Mouse (Mus musculus) limb, embryonic 14.5 days (tissue): ENCODE results near the gene Uck1. TPM values are rescaled to one million over a fixed set of nuclear protein-coding genes. Genes with fewer than 3 reads are reported as not detected.

Source experiments
- ATAC-seq: fragments of 200-750 bp; cut with Nextera tagmentation; 2 replicates; pipeline ENCODE4 v1.8.0; 2017; ENCODE audit warnings: low read depth, moderate number of reproducible peaks, moderate TSS enrichment; ENCODE audit not compliant: low FRiP score
- DNase-seq: peaks from one replicate; pipeline ENCODE4 v3.0.0-alpha.2; 2015; ENCODE audit warnings: low spot score
- H3K27ac ChIP-seq: fragments of 300-500 bp; sonication (generic); replicated peaks from 2 replicates; pipeline ENCODE4 v1.5.1; 2014; ENCODE audit warnings: low read depth, mild to moderate bottlenecking, low read length, moderate library complexity, mixed read lengths
- H3K27me3 ChIP-seq: fragments of 300-500 bp; sonication (generic); 2 replicates; pipeline ENCODE4 v1.6.1; 2014; ENCODE audit warnings: low read length, mixed read lengths; ENCODE audit not compliant: control insufficient read depth, insufficient read depth
- H3K36me3 ChIP-seq: fragments of 300-500 bp; sonication (generic); 2 replicates; pipeline ENCODE4 v1.6.1; 2014; ENCODE audit warnings: mild to moderate bottlenecking, low read length, moderate library complexity, mixed read lengths; ENCODE audit not compliant: control insufficient read depth, insufficient read depth
- H3K4me1 ChIP-seq: fragments of 300-500 bp; sonication (generic); 2 replicates; pipeline ENCODE4 v1.6.1; 2014; ENCODE audit warnings: antibody characterized with exemption, low read length, mixed read lengths; ENCODE audit not compliant: control insufficient read depth, insufficient read depth
- H3K4me2 ChIP-seq: fragments of 300-500 bp; sonication (generic); replicated peaks from 2 replicates; pipeline ENCODE4 v1.6.1; 2014; ENCODE audit warnings: low read depth, mild to moderate bottlenecking, low read length, moderate library complexity; ENCODE audit not compliant: severe bottlenecking
- H3K4me3 ChIP-seq: fragments of 300-500 bp; sonication (generic); replicated peaks from 2 replicates; pipeline ENCODE4 v1.5.1; 2014; ENCODE audit warnings: low read length
- H3K9ac ChIP-seq: fragments of 300-500 bp; sonication (generic); 2 replicates; pipeline ENCODE4 v1.6.1; 2014; ENCODE audit warnings: mild to moderate bottlenecking, low read depth, low read length, moderate library complexity; ENCODE audit not compliant: severe bottlenecking
- H3K9me3 ChIP-seq: fragments of 300-500 bp; sonication (generic); 2 replicates; pipeline ENCODE4 v1.6.1; 2016; ENCODE audit warnings: low read length; ENCODE audit not compliant: control insufficient read depth
- POLR2A ChIP-seq: fragments of 200-500 bp; IDR thresholded peaks from 2 replicates; pipeline ENCODE4 v1.8.0; 2012; ENCODE audit warnings: inconsistent platforms, mild to moderate bottlenecking, moderate library complexity, borderline replicate concordance; ENCODE audit not compliant: insufficient read depth, insufficient read length; ENCODE audit errors: extremely low read depth
- WGBS: fragments of 180-500 bp; shearing (Covaris S2); extraction: QIAGEN DNeasy Blood & Tissue Kit; methylation state at CpG from one replicate; pipeline ENCODE4 v1.1.7; 2014; 5-methylcytosine and 5-hydroxymethylcytosine counted together
- polyA plus RNA-seq, 2 experiments: library from polyadenylated mRNA; depleted of rRNA in 1 of 2; stranded (reverse) in 1 of 2; unstranded in 1 of 2; fragments of >200 nt; fragmentation: Nextera tagmentation in 1 of 2; extraction: Ambion mirVana in 1 of 2; gene quantifications; 2 replicates each; pipeline versions ENCODE4 v1.2.1 to v1.2.3; 2012 to 2014

Uck1 gene
- polyA plus RNA-seq, 2 experiments, result 59.9 to 64.8 TPM

GRCm38 (mm10) chr2:32207682-32208081, 52.3 kb downstream of the Uck1 start:
- no peak for DNase-seq
- Histone ChIP-seq H3K36me3 (peaks cover 100% of the 10 kb centered on the region), H3K27me3 (no peaks in the 10 kb centered on the region), H3K9me3 (no peaks in the 10 kb centered on the region), H3K27ac (no peak overlapping the region), H3K9ac (no peak overlapping the region), H3K4me1 (no peaks in the 10 kb centered on the region), H3K4me2 (no peak overlapping the region), H3K4me3 (no peak overlapping the region)
- ATAC-seq, result no peak
- 94% methylated on average over 1 of the region's 1 CpGs for WGBS
- TF ChIP-seq POLR2A, result no peak

Other genes with a start within 250 kb of the Uck1 start
- 6.4 and 6.6 TPM in 2 replicates for gene Fam78a, start 175.3 kb downstream of the Uck1 start, polyA plus RNA-seq (2012; rRNA removed)
- gene Fam78a, start 175.3 kb downstream of the Uck1 start, polyA plus RNA-seq (2014; fragmentation: Nextera tagmentation; extraction: Ambion mirVana), result 5.1 and 5.9 TPM in 2 replicates
- gene Plpp7, start 164.6 kb downstream of the Uck1 start, polyA plus RNA-seq (2012; rRNA removed), result 11.7 and 15.1 TPM in 2 replicates
- 8.9 and 10.0 TPM in 2 replicates for gene Plpp7, start 164.6 kb downstream of the Uck1 start, polyA plus RNA-seq (2014; fragmentation: Nextera tagmentation; extraction: Ambion mirVana)
- 74.6 and 92.4 TPM in 2 replicates for gene Prrc2b, start 109.1 kb downstream of the Uck1 start, polyA plus RNA-seq (2012; rRNA removed)
- 78.2 and 78.3 TPM in 2 replicates for gene Prrc2b, start 109.1 kb downstream of the Uck1 start, polyA plus RNA-seq (2014; fragmentation: Nextera tagmentation; extraction: Ambion mirVana)
- gene Pomt1, start 23.6 kb downstream of the Uck1 start, polyA plus RNA-seq (2012; rRNA removed), result 36.4 and 45.8 TPM in 2 replicates
- 21.7 and 22.9 TPM in 2 replicates for gene Pomt1, start 23.6 kb downstream of the Uck1 start, polyA plus RNA-seq (2014; fragmentation: Nextera tagmentation; extraction: Ambion mirVana)
- 56.4 and 63.1 TPM in 2 replicates for gene Golga2, start 27.2 kb upstream of the Uck1 start, polyA plus RNA-seq (2012; rRNA removed)
- 32.4 and 33.3 TPM in 2 replicates for gene Golga2, start 27.2 kb upstream of the Uck1 start, polyA plus RNA-seq (2014; fragmentation: Nextera tagmentation; extraction: Ambion mirVana)
- gene Swi5, start 27.9 kb upstream of the Uck1 start, polyA plus RNA-seq (2012; rRNA removed), result 272 and 324 TPM in 2 replicates
- gene Swi5, start 27.9 kb upstream of the Uck1 start, polyA plus RNA-seq (2014; fragmentation: Nextera tagmentation; extraction: Ambion mirVana), result 221 and 244 TPM in 2 replicates
- 196 and 266 TPM in 2 replicates for gene Ciz1, start 92.2 kb upstream of the Uck1 start, polyA plus RNA-seq (2012; rRNA removed)
- 39.5 and 46.5 TPM in 2 replicates for gene Ciz1, start 92.2 kb upstream of the Uck1 start, polyA plus RNA-seq (2014; fragmentation: Nextera tagmentation; extraction: Ambion mirVana)
- 318 and 459 TPM in 2 replicates for gene Dnm1, start 93.2 kb upstream of the Uck1 start, polyA plus RNA-seq (2012; rRNA removed)
- gene Dnm1, start 93.2 kb upstream of the Uck1 start, polyA plus RNA-seq (2014; fragmentation: Nextera tagmentation; extraction: Ambion mirVana), result 46.0 and 60.1 TPM in 2 replicates
- gene 1110008P14Rik, start 121.8 kb upstream of the Uck1 start, polyA plus RNA-seq (2012; rRNA removed), result 51.3 and 76.1 TPM in 2 replicates
- gene 1110008P14Rik, start 121.8 kb upstream of the Uck1 start, polyA plus RNA-seq (2014; fragmentation: Nextera tagmentation; extraction: Ambion mirVana), result 55.3 and 66.9 TPM in 2 replicates
- 1.3 and 2.4 TPM in 2 replicates for gene Lcn2, start 128.1 kb upstream of the Uck1 start, polyA plus RNA-seq (2012; rRNA removed)
- 0.97 and 2.8 TPM in 2 replicates for gene Lcn2, start 128.1 kb upstream of the Uck1 start, polyA plus RNA-seq (2014; fragmentation: Nextera tagmentation; extraction: Ambion mirVana)
- 29.3 and 30.5 TPM in 2 replicates for gene Ptges2, start 135.7 kb upstream of the Uck1 start, polyA plus RNA-seq (2012; rRNA removed)
- gene Ptges2, start 135.7 kb upstream of the Uck1 start, polyA plus RNA-seq (2014; fragmentation: Nextera tagmentation; extraction: Ambion mirVana), result 26.5 and 30.3 TPM in 2 replicates
- 4.5 and 5.1 TPM in 2 replicates for gene Naif1, start 190.3 kb upstream of the Uck1 start, polyA plus RNA-seq (2012; rRNA removed)
- 4.2 and 5.4 TPM in 2 replicates for gene Naif1, start 190.3 kb upstream of the Uck1 start, polyA plus RNA-seq (2014; fragmentation: Nextera tagmentation; extraction: Ambion mirVana)
- gene Slc25a25, start 191.3 kb upstream of the Uck1 start, polyA plus RNA-seq (2012; rRNA removed), result 17.4 and 19.2 TPM in 2 replicates
- 12.7 and 15.1 TPM in 2 replicates for gene Slc25a25, start 191.3 kb upstream of the Uck1 start, polyA plus RNA-seq (2014; fragmentation: Nextera tagmentation; extraction: Ambion mirVana)